Mouse (Mus musculus) adrenal gland, postnatal 10 days (tissue): ENCODE data around the gene Sphk2. TPM values are rescaled to one million over a fixed set of nuclear protein-coding genes. Genes with fewer than 3 reads are reported as not detected.

Experiments used
- total RNA-seq, 2 experiments: library from RNA; stranded (reverse); gene quantifications; 2 replicates each; pipeline ENCODE4 v1.2.3; 2021

Gene Sphk2
- total RNA-seq, 2 experiments from 2014 or later: 28.0 to 28.8 TPM

Other genes with a start within 250 kb of the Sphk2 start
- under 1 TPM; 0.64 to 0.69 TPM for gene Tulp2, start 236.1 kb downstream of the Sphk2 start, total RNA-seq
- 10 to 100 TPM; 26.0 to 27.9 TPM for gene Gm45808, start 231.2 kb downstream of the Sphk2 start, total RNA-seq
- gene Dhdh, start 229.2 kb downstream of the Sphk2 start, total RNA-seq: 10 to 100 TPM; 42.4 to 47.3 TPM
- gene Nucb1, start 207.6 kb downstream of the Sphk2 start, total RNA-seq: 100 to 1,000 TPM; 175 to 201 TPM
- 10 to 100 TPM; 28.0 to 48.2 TPM for gene Ppp1r15a, start 191.7 kb downstream of the Sphk2 start, total RNA-seq
- gene Plekha4, start 191.7 kb downstream of the Sphk2 start, total RNA-seq: 1 to 10 TPM; 5.4 to 9.2 TPM
- 1 to 10 TPM in 1 of 2 experiments, under 1 TPM in 1; 0.93 to 1.4 TPM for gene Hsd17b14, start 163.1 kb downstream of the Sphk2 start, total RNA-seq
- 100 to 1,000 TPM; 114 to 118 TPM for gene Bcat2, start 147.8 kb downstream of the Sphk2 start, total RNA-seq
- 10 to 100 TPM in 1 of 2 experiments, 1 to 10 TPM in 1; 1.3 to 21.9 TPM for gene Fgf21, start 102.5 kb downstream of the Sphk2 start, total RNA-seq
- gene Fut1, start 100.7 kb downstream of the Sphk2 start, total RNA-seq: under 1 TPM in 1 of 2 experiments, not detected in 1; 0.21 TPM
- gene Izumo1, start 96.2 kb downstream of the Sphk2 start, total RNA-seq: under 1 TPM; 0.39 to 0.73 TPM
- gene Rasip1, start 90.5 kb downstream of the Sphk2 start, total RNA-seq: 10 to 100 TPM; 35.6 to 37.9 TPM
- 10 to 100 TPM in 1 of 2 experiments, 1 to 10 TPM in 1; 8.3 to 13.2 TPM for gene Mamstr, start 78.0 kb downstream of the Sphk2 start, total RNA-seq
- not detected for gene Fut2, start 51.6 kb downstream of the Sphk2 start, total RNA-seq
- under 1 TPM in 1 of 2 experiments, not detected in 1; 0.39 TPM for gene Ntn5, start 34.0 kb downstream of the Sphk2 start, total RNA-seq
- gene Sec1, start 23.6 kb downstream of the Sphk2 start, total RNA-seq: under 1 TPM; 0.21 to 0.30 TPM
- 10 to 100 TPM in 1 of 2 experiments, 1 to 10 TPM in 1; 7.6 to 14.5 TPM for gene Car11, start 18.2 kb downstream of the Sphk2 start, total RNA-seq
- gene Dbp, start 12.9 kb downstream of the Sphk2 start, total RNA-seq: 10 to 100 TPM; 21.4 to 62.3 TPM
- 1,000 to 10,000 TPM; 1,029 to 1,042 TPM for gene Rpl18, start 2.5 kb downstream of the Sphk2 start, total RNA-seq
- under 1 TPM; 0.27 to 0.33 TPM for gene Fam83e, start 3.2 kb upstream of the Sphk2 start, total RNA-seq
- not detected for gene Spaca4, start 7.8 kb upstream of the Sphk2 start, total RNA-seq
- 1 to 10 TPM; 4.2 to 8.3 TPM for gene Lmtk3, start 65.7 kb upstream of the Sphk2 start, total RNA-seq
- under 1 TPM; 0.39 to 0.45 TPM for gene Sult2b1, start 66.7 kb upstream of the Sphk2 start, total RNA-seq
- gene Cyth2, start 96.6 kb upstream of the Sphk2 start, total RNA-seq: 100 to 1,000 TPM in 1 of 2 experiments, 10 to 100 TPM in 1; 88.5 to 107 TPM
- gene Kcnj14, start 106.8 kb upstream of the Sphk2 start, total RNA-seq: under 1 TPM; 0.24 to 0.51 TPM
- 10 to 100 TPM; 23.7 to 27.5 TPM for gene Grwd1, start 112.9 kb upstream of the Sphk2 start, total RNA-seq
- 100 to 1,000 TPM; 126 to 132 TPM for gene Kdelr1, start 154.8 kb upstream of the Sphk2 start, total RNA-seq
- gene Grin2d, start 160.4 kb upstream of the Sphk2 start, total RNA-seq: 1 to 10 TPM in 1 of 2 experiments, under 1 TPM in 1; 0.72 to 1.2 TPM
- gene Syngr4, start 178.7 kb upstream of the Sphk2 start, total RNA-seq: under 1 TPM in 1 of 2 experiments, not detected in 1; 0.30 TPM
- gene Tmem143, start 178.9 kb upstream of the Sphk2 start, total RNA-seq: 10 to 100 TPM; 85.8 to 88.1 TPM
- 100 to 1,000 TPM; 156 to 158 TPM for gene Emp3, start 203.4 kb upstream of the Sphk2 start, total RNA-seq
- 1 to 10 TPM; 6.1 to 7.2 TPM for gene Ccdc114, start 206.1 kb upstream of the Sphk2 start, total RNA-seq